Mouse (Mus musculus) right cerebral cortex, postnatal 36 days (tissue): Measurements from ENCODE around the gene Col9a3.

ENCODE experiments used
- DNase-seq, 2 experiments: peaks; one replicate each; pipeline ENCODE4 v3.0.0; 2022; ENCODE audit warnings: low spot score in 2 of 2, mixed read lengths in 1 of 2

Gene Col9a3

GRCm38 (mm10) chr2:180641576-180642554 is 44.3 kb downstream of the Col9a3 start:
- no peak for DNase-seq

- no peak for DNase-seq
Observed at GRCm38 (mm10) chr2:180642555-180643260, 45.1 kb downstream of the Col9a3 start, which contains the start of gene Tcfl5. TSS of gene Tcfl5 (minus strand) at chr2:180642708.

DNA sequence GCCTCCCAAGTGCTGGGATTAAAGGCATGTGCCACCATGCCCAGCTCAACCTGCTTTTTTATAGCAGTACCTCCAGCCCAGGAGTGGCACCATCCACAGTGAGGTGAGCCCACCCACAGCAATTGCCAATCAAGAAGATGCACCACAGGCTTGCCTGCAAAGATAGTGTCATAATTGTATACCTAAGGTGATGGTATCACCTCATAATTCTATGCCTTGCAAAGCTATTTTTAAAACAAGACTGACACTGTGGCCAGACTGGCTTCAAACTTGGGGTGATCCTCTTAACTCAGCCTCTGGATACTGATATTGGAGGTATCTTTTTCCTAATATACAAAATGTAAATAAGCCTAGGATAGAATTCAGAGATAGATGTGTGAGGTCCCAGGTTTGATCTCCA is 46.0 kb downstream of the Col9a3 start:
- DNase-seq = no peak

DNA sequence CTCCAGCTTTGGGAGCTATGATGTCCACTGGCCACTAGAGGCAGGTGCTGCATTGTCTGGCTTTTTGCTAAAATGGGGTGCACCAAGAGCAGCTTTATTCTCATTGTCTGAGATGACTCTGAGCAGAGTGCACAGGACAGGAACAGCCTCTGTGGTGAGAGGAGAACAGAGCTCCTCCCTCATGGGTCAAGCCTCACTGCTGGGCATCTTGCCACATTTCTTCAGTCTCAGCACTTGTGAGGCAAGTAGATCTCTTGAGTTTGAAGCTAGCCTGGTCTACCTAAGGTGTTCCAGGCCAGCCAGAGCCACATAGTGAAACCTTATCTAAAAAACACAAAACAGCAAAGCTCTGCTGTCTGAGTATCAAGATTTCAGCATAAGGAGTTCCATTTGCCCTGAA is 49.3 kb downstream of the Col9a3 start:
- no peak for DNase-seq

GRCm38 (mm10) chr2:180654666-180655065 is 57.1 kb downstream of the Col9a3 start:
- no peak for DNase-seq

DNA sequence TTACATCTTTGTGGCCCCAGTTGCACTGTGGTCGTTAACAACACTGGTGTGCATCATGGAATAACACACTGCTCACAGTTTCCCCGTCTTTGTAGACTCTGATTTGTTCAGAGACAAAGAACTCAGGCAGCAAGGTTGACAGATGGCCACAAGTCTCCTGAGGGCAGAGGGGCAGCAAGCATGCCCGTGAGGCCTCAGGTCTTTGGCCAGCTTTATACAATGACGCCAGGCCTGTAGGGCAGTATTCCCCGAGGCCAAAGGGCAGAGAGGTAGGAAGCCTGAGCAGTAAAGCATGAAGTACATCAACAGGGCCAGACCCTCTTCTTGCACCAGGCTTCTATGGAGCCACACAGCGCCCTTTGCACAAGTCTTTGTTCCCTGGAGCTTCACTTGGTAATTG is 57.6 kb downstream of the Col9a3 start:
- no peak for DNase-seq

- peak; percentile 50 to 62 for DNase-seq
Observed at GRCm38 (mm10) chr2:180657394-180658013, 59.9 kb downstream of the Col9a3 start.

DNA sequence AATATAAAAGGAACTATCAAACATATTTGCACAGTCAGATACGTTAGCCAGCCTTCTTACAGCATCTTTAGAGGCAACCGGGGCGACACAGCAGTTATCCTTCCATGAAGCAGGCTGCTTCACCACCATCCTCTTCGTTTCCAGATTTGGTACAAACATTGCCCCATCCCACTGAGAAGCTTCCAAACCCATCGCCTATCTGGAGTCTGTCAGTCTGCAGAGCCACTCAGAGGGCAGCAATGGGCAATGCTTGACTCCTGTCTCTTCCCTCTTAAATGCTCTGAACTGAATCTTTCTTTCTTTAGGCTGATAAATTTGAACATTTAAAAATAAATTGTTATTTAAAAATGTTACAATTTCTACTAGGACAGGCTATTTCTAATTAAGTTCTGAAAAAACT is 60.8 kb downstream of the Col9a3 start:
- no peak for DNase-seq

- no peak for DNase-seq
Observed at GRCm38 (mm10) chr2:180659353-180660150, 62.0 kb downstream of the Col9a3 start.

DNA sequence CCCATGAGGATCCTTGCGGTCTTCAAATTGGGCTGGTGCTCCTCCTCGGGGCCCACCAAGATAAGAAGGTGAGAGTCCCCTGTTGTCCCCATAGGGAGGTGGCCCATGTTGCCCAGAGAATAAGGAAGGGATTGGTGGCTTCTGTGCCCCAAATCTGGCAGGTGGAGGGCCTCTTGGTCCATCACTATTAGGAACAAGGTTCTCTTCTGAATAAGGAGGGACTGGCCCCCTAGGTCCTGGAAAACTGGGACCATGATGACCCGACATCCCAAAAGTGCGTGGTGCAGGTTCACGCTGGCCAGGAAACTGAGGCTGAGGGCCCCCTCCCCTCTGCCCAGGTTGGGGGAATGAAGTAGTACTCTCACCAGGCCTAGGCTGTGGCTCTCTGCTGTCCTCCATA is 62.9 kb downstream of the Col9a3 start:
- DNase-seq = no peak

GRCm38 (mm10) chr2:180662008-180662407 is 64.4 kb downstream of the Col9a3 start:
- no peak for DNase-seq
